Mouse (Mus musculus) liver, embryonic 14.5 days (tissue): ENCODE data around the gene Itpr3. TPM values are rescaled to one million over a fixed set of nuclear protein-coding genes. Genes with fewer than 3 reads are reported as not detected.

ENCODE experiments used
- ATAC-seq: fragments of 200-750 bp; cut with Nextera tagmentation; 2 replicates; pipeline ENCODE4 v1.8.0; 2017; ENCODE audit warnings: moderate number of reproducible peaks, mild to moderate bottlenecking, moderate library complexity; ENCODE audit not compliant: insufficient read depth
- DNase-seq, 3 experiments: peaks; one replicate each; pipeline ENCODE4 v3.0.0-alpha.2; 2012 to 2013; ENCODE audit warnings: low read depth in 3 of 3, low spot score in 3 of 3
- H3K27ac ChIP-seq: fragments of 300-500 bp; sonication (generic); 2 replicates; pipeline ENCODE4 v1.5.1; 2014; ENCODE audit warnings: moderate library complexity, mild to moderate bottlenecking, control low read depth, inconsistent platforms
- H3K27me3 ChIP-seq: fragments of 300-500 bp; sonication (generic); 2 replicates; pipeline ENCODE4 v1.6.1; 2014; ENCODE audit warnings: mild to moderate bottlenecking, low read length, moderate library complexity; ENCODE audit not compliant: control insufficient read depth, insufficient read depth
- H3K36me3 ChIP-seq: fragments of 300-500 bp; sonication (generic); replicated peaks from 2 replicates; pipeline ENCODE4 v1.6.1; 2014; ENCODE audit warnings: low read depth; ENCODE audit not compliant: control insufficient read depth, insufficient read depth
- H3K4me1 ChIP-seq, 2 experiments: fragments of 200-500 bp in 1 of 2; fragments of 300-500 bp in 1 of 2; sonication (generic) in 1 of 2; replicated peaks; 2 replicates each; pipeline ENCODE4 v1.6.1; 2012 to 2014; ENCODE audit warnings: antibody characterized with exemption in 1 of 2, inconsistent platforms in 1 of 2, low read length in 1 of 2; ENCODE audit not compliant: control insufficient read depth in 2 of 2, insufficient read depth in 2 of 2
- H3K4me2 ChIP-seq: fragments of 300-500 bp; sonication (generic); 2 replicates; pipeline ENCODE4 v1.6.1; 2014; ENCODE audit warnings: low read depth, mild to moderate bottlenecking, control low read depth, moderate library complexity
- H3K4me3 ChIP-seq, 2 experiments: fragments of 200-500 bp in 1 of 2; fragments of 300-500 bp in 1 of 2; sonication (generic) in 1 of 2; 2 replicates each; pipeline ENCODE4 v1.5.1; 2012 to 2014; ENCODE audit warnings: low read depth in 2 of 2, low read length in 2 of 2, mild to moderate bottlenecking in 2 of 2, control low read depth in 1 of 2, inconsistent platforms in 1 of 2, moderate library complexity in 1 of 2; ENCODE audit not compliant: insufficient read depth in 1 of 2
- H3K9ac ChIP-seq: fragments of 300-500 bp; sonication (generic); replicated peaks from 2 replicates; pipeline ENCODE4 v1.6.1; 2014; ENCODE audit warnings: mild to moderate bottlenecking, control low read depth, moderate library complexity
- H3K9me3 ChIP-seq: fragments of 300-500 bp; sonication (generic); 2 replicates; pipeline ENCODE4 v1.6.1; 2016; ENCODE audit warnings: low read length, mixed read lengths; ENCODE audit not compliant: control insufficient read depth
- CTCF ChIP-seq: IDR thresholded peaks from 2 replicates; pipeline ENCODE4 v1.5.1; 2016; ENCODE audit warnings: antibody characterized with exemption, low read depth, control low read depth
- EP300 ChIP-seq: IDR thresholded peaks from 2 replicates; pipeline ENCODE4 v1.6.1; 2016; ENCODE audit warnings: antibody characterized with exemption, low read depth
- WGBS: fragments of 180-500 bp; shearing (Covaris S2); extraction: QIAGEN DNeasy Blood & Tissue Kit; methylation state at CpG from one replicate; pipeline ENCODE4 v1.1.7; 2014; ENCODE audit not compliant: insufficient replicate concordance; 5-methylcytosine and 5-hydroxymethylcytosine counted together
- polyA plus RNA-seq, 2 experiments: library from polyadenylated mRNA; depleted of rRNA in 1 of 2; stranded (reverse) in 1 of 2; unstranded in 1 of 2; fragments of >200 nt; fragmentation: Nextera tagmentation in 1 of 2; extraction: Ambion mirVana in 1 of 2; gene quantifications; 2 replicates each; pipeline versions ENCODE4 v1.2.1 to v1.2.3; 2012 to 2014

The Itpr3 gene
- polyA plus RNA-seq, 2 experiments, result 0.53 to 0.96 TPM

- DNase-seq (no peak), ATAC-seq (no peak)
- H3K4me3 ChIP-seq, result no peak overlapping the region
Observed at GRCm38 (mm10) chr17:27051514-27051913, 5.6 kb upstream of the Itpr3 start.

DNA sequence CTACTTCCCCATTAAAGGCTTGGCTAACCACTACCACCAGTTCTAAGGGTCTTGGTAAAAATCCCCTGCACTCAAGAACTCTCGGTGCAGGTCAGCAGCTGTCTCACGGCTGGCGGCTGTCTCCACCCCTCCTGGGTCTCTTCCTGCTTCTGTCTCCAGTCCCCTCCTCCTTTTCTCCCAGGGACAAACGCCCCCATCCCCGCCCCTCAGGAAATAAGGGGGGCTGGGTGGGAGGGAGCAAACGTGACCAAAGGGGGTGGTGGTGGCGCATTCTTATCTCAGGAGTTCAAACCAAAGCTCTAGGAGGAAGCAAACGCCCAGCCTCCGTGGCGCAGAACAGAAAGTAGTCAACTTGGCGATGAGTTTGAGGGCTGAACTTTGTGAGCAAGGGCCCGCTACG lies 934 bp upstream of the Itpr3 start:
- Histone ChIP-seq H3K4me3 (peak overlapping the region; percentile 34 to 56; a peak in 3 of 4 replicates), H3K36me3 (no peaks in the 10 kb centered on the region), H3K9me3 (no peaks in the 10 kb centered on the region), H3K27me3 (peaks cover 18% of the 10 kb centered on the region), H3K4me1 (peaks cover 0 to 3% of the 10 kb centered on the region in 2 experiments; a peak in 1 of 4 replicates), H3K4me2 (peak overlapping the region; percentile 67), H3K9ac (no peak overlapping the region), H3K27ac (no peak overlapping the region)
- no peak for TF ChIP-seq EP300
- TF ChIP-seq CTCF, result no peak
- under 1% methylated on average over 13 of the region's 13 CpGs for WGBS
- ATAC-seq, result peak; percentile 63
- DNase-seq, result peak; percentile 41 to 52 (median 41)

More at GRCm38 (mm10) chr17:27051514-27051913, 5.6 kb upstream of the Itpr3 start:
- H3K36me3 ChIP-seq, result no peaks in the 10 kb centered on the region
- 20% methylated on average over 11 of the region's 11 CpGs for WGBS
- no peak overlapping the region for H3K9ac ChIP-seq
- H3K27ac ChIP-seq, result no peak overlapping the region
- H3K4me1 ChIP-seq, result peaks cover 0 to 3% of the 10 kb centered on the region in 2 experiments; a peak in 1 of 4 replicates
- no peak for TF ChIP-seq CTCF
- TF ChIP-seq EP300, result no peak
- no peaks in the 10 kb centered on the region for H3K9me3 ChIP-seq
- H3K27me3 ChIP-seq, result no peaks in the 10 kb centered on the region
- H3K4me2 ChIP-seq, result peak overlapping the region; percentile 31

- peaks cover 18% of the 10 kb centered on the region for H3K27me3 ChIP-seq
- TF ChIP-seq CTCF (no peak), EP300 (no peak)
- no peak overlapping the region for H3K9ac ChIP-seq
- no peaks in the 10 kb centered on the region for H3K36me3 ChIP-seq
- WGBS, result 2% methylated on average over 24 of the region's 24 CpGs
- ATAC-seq (no peak), DNase-seq (no peak)
- peaks cover 0 to 3% of the 10 kb centered on the region in 2 experiments; a peak in 1 of 4 replicates for H3K4me1 ChIP-seq
- H3K4me2 ChIP-seq, result peak overlapping the region; percentile 67
- no peaks in the 10 kb centered on the region for H3K9me3 ChIP-seq
- no peak overlapping the region for H3K27ac ChIP-seq
- peak overlapping the region; percentile 55 to 56 for H3K4me3 ChIP-seq
Observed at GRCm38 (mm10) chr17:27057517-27058055, 482 bp downstream of the Itpr3 start.

- H3K27me3 ChIP-seq, result peaks cover 18% of the 10 kb centered on the region
- ATAC-seq (no peak), DNase-seq (no peak)
- no peak overlapping the region for H3K4me3 ChIP-seq
- no peak overlapping the region for H3K9ac ChIP-seq
- TF ChIP-seq EP300, result no peak
- TF ChIP-seq CTCF, result no peak
- no peak overlapping the region for H3K27ac ChIP-seq
- WGBS, result 56% methylated on average over 8 of the region's 8 CpGs
- peaks cover 0 to 3% of the 10 kb centered on the region in 2 experiments; a peak in 1 of 4 replicates for H3K4me1 ChIP-seq
- H3K4me2 ChIP-seq, result no peak overlapping the region
- H3K36me3 ChIP-seq, result no peaks in the 10 kb centered on the region
- H3K9me3 ChIP-seq, result no peaks in the 10 kb centered on the region
Observed at GRCm38 (mm10) chr17:27060698-27061097, 3.6 kb downstream of the Itpr3 start.

DNA sequence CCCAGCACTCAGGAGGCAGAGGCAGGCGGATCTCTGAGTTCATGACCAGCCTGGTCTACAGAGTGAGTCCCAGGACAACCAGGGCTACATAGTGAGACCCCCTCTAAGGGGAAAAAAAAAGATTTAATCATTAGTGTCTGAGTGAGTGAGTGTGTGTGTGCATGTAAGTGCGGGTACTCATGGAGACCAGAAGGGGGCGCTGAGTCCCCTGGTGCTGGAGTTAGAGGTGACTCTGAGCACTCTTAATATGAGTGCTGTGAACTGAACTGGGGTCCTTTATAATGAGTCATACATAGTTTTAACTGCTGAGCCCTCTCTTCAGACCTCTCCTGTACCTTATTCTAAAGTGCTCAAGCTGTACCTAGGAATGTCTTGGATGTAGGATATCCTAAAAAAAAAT lies 4.6 kb downstream of the Itpr3 start:
- H3K4me1 ChIP-seq, result peaks cover 0 to 2% of the 10 kb centered on the region in 2 experiments; a peak in 1 of 4 replicates
- TF ChIP-seq EP300 (no peak), CTCF (peak; percentile 24)
- no peak overlapping the region for H3K4me3 ChIP-seq
- 68% methylated on average over 3 of the region's 3 CpGs for WGBS
- no peak overlapping the region for H3K27ac ChIP-seq
- H3K27me3 ChIP-seq, result peaks cover 17% of the 10 kb centered on the region
- H3K36me3 ChIP-seq, result no peaks in the 10 kb centered on the region
- ATAC-seq (no peak), DNase-seq (no peak)
- no peaks in the 10 kb centered on the region for H3K9me3 ChIP-seq
- no peak overlapping the region for H3K4me2 ChIP-seq
- no peak overlapping the region for H3K9ac ChIP-seq
